14 mouse cellular contexts compared by ENCODE assay signal in genomic region chr11:3352990-3353585, GRCm38 (mm10). TPM values are rescaled to one million over a fixed set of nuclear protein-coding genes. Genes with fewer than 3 reads are reported as not detected.
DNase-seq lines count a peak whose midpoint lies in the region; ATAC-seq and TF ChIP-seq lines count a peak whose summit lies in the region.
"Had no signal": no experiment of that assay in that cellular context is flagged by ENCODE, and none has a peak within 500 bp of the region (broad histone marks: within the 10 kb centered on the region; RNA-seq: fewer than 3 reads in every experiment).

No protein-coding gene starts in this region.

- no peaks in the 10 kb centered on the region for H3K9me3 ChIP-seq in kidney, postnatal 0 days (replicated peaks; ENCODE audit: low read length)
- H3K9me3 ChIP-seq: forebrain, embryonic 15.5 days; limb, embryonic 10.5 days; neural tube, embryonic 13.5 days had no signal

- H3K27ac ChIP-seq in kidney, postnatal 0 days: no peak overlapping the region
- no peak overlapping the region for H3K27ac ChIP-seq in cortical plate, adult 2 months (ENCODE audit: insufficient read depth, low read length)
- H3K27ac ChIP-seq: forebrain, embryonic 15.5 days; limb, embryonic 10.5 days; neural tube, embryonic 13.5 days had no signal

- no peaks in the 10 kb centered on the region for H3K79me3 ChIP-seq in C2C12 (ENCODE audit: low read depth)

- TF ChIP-seq POLR2A in cortical plate, adult 2 months (IDR thresholded peaks at IDR 0.05; ENCODE audit: extremely low read depth, insufficient read depth, low read length): no peak

- no peaks in the 10 kb centered on the region for H3K27me3 ChIP-seq in kidney, postnatal 0 days (ENCODE audit: insufficient read depth, low read length)
- H3K27me3 ChIP-seq in C2C12 (ENCODE audit: control insufficient read depth, insufficient read depth, insufficient read length): no peaks in the 10 kb centered on the region
- H3K27me3 ChIP-seq: forebrain, embryonic 15.5 days; neural tube, embryonic 13.5 days had no signal

- peaks cover 46% of the 10 kb centered on the region for H3K36me3 ChIP-seq in kidney, postnatal 0 days (ENCODE audit: insufficient read depth, low read length)
- peaks cover 58% of the 10 kb centered on the region for H3K36me3 ChIP-seq in C2C12 (ENCODE audit: control insufficient read depth, insufficient read depth)

- H3K9ac ChIP-seq in kidney, postnatal 0 days (ENCODE audit: low read depth, low read length): no peak overlapping the region
- H3K9ac ChIP-seq: forebrain, embryonic 15.5 days; neural tube, embryonic 13.5 days had no signal

- no peaks in the 10 kb centered on the region for H3K79me2 ChIP-seq in C2C12 (ENCODE audit: control insufficient read depth, insufficient read depth)

- no peak overlapping the region for H3K4me3 ChIP-seq in kidney, postnatal 0 days (replicated peaks; ENCODE audit: low read depth, low read length)
- no peak overlapping the region for H3K4me3 ChIP-seq in C2C12 (ENCODE audit: insufficient read depth, poor library complexity, severe bottlenecking)
- no peak overlapping the region for H3K4me3 ChIP-seq in cortical plate, adult 2 months (ENCODE audit: insufficient read depth, low read length)
- H3K4me3 ChIP-seq: forebrain, embryonic 15.5 days; limb, embryonic 10.5 days; neural tube, embryonic 13.5 days had no signal

- intact Hi-C loops in left cerebral cortex, postnatal 25 days (cut with DNase I): no loop called here

- peak; percentile 41 for DNase-seq in kidney, postnatal 0 days (ENCODE audit: low spot score)
- no peak for DNase-seq in kidney, postnatal 14 days
- no peak for DNase-seq in left cerebral cortex, postnatal 25 days (ENCODE audit: low spot score in 2 of 2)
- DNase-seq: adrenal gland, adult 2 months; kidney, adult 18-20 months; lung, postnatal 36 days had no signal

- peaks cover 12% of the 10 kb centered on the region for H3K4me1 ChIP-seq in kidney, postnatal 0 days (replicated peaks; ENCODE audit: insufficient read depth, low read length)
- H3K4me1 ChIP-seq in cortical plate, adult 2 months (ENCODE audit: control insufficient read depth, insufficient read depth, low read length): no peaks in the 10 kb centered on the region
- H3K4me1 ChIP-seq: forebrain, embryonic 15.5 days had no signal

- no peak overlapping the region for H3K4me2 ChIP-seq in kidney, postnatal 0 days (ENCODE audit: low read length)
- H3K4me2 ChIP-seq: forebrain, embryonic 15.5 days; heart, embryonic 11.5 days; neural tube, embryonic 13.5 days had no signal

- ATAC-seq in kidney, postnatal 0 days (replicated peaks; ENCODE audit: low FRiP score, low read depth): no peak
- peak; percentile 50 for ATAC-seq in CD4-positive, CD25-positive, alpha-beta regulatory T cell, adult 4 months
- no peak for ATAC-seq in inflammation-experienced regulatory T-cells, adult 6 months
- ATAC-seq: forebrain, embryonic 15.5 days had no signal

- TF ChIP-seq CTCF in kidney, postnatal 0 days (IDR thresholded peaks at IDR 0.05; ENCODE audit: low read depth): peak; percentile 49
- peak; percentile 35 for TF ChIP-seq CTCF in C2C12 (IDR thresholded peaks at IDR 0.05; ENCODE audit: control insufficient read depth, insufficient read depth, insufficient read length)
- 0 out of 2 replicates have a peak, but pooled peaks have one; percentile 25 for TF ChIP-seq CTCF in cortical plate, adult 2 months (IDR thresholded peaks at IDR 0.05; ENCODE audit: extremely low read depth, insufficient read depth, low read length)

- H3ac ChIP-seq in C2C12 (ENCODE audit: control insufficient read depth, insufficient read length, low read depth): no peak overlapping the region

- 48% methylated on average over 18 of the region's 18 CpGs for WGBS in kidney, postnatal 0 days

TF ChIP-seq in C2C12, 6 proteins besides CTCF, POLR2A, EP300 and RAD21:
- TF ChIP-seq FOSL1 (IDR thresholded peaks at IDR 0.05; ENCODE audit: insufficient read depth, low read length, poor library complexity, severe bottlenecking) (no peak), MYOD1 (IDR thresholded peaks at IDR 0.05; ENCODE audit: control insufficient read depth, insufficient read length, low read depth) (no peak), USF1 (IDR thresholded peaks at IDR 0.05; ENCODE audit: low read depth) (no peak), MAX (IDR thresholded peaks at IDR 0.05) (no peak), MYOG (IDR thresholded peaks at IDR 0.05; ENCODE audit: control insufficient read depth, extremely low read depth, insufficient read length) (no peak), CEBPB (IDR thresholded peaks at IDR 0.05; ENCODE audit: low read depth) (no peak)
TF ChIP-seq in C2C12: peak in this region for 0.

RNA-seq across cellular contexts. Expression of gene Pik3ip1, which starts 22.9 kb away (rescaled TPM):
- 14.8 and 15.0 TPM in 2 replicates for polyA plus RNA-seq in kidney, postnatal 0 days (2015; fragmentation: Nextera tagmentation; extraction: Ambion mirVana)
- polyA plus RNA-seq in C2C12 (2012; fragmentation: generic; extraction: Trizol): 0.71 TPM
- polyA plus RNA-seq in CD4-positive, CD25-positive, alpha-beta regulatory T cell, adult 4 months (2017; shearing (Covaris generic)): 10 to 100 TPM; 54.8 to 78.5 TPM
- polyA plus RNA-seq in cortical plate, adult 2 months (2012; rRNA removed): 41.3 and 42.6 TPM in 2 replicates
- 10 to 100 TPM; 11.5 to 59.1 (median 35.3) TPM for polyA plus RNA-seq in inflammation-experienced regulatory T-cells, adult 6 months (2017; shearing (Covaris generic))
- 10 to 100 TPM; 26.3 to 29.1 TPM for total RNA-seq in left cerebral cortex, postnatal 25 days (2021)

RNA-seq across cellular contexts. Expression of gene Limk2, which starts 55.9 kb away (rescaled TPM):
- polyA plus RNA-seq in kidney, postnatal 0 days (2015; fragmentation: Nextera tagmentation; extraction: Ambion mirVana): 28.8 and 31.8 TPM in 2 replicates
- 21.6 TPM for polyA plus RNA-seq in C2C12 (2012; fragmentation: generic; extraction: Trizol)
- 10 to 100 TPM; 70.9 to 98.5 TPM for polyA plus RNA-seq in CD4-positive, CD25-positive, alpha-beta regulatory T cell, adult 4 months (2017; shearing (Covaris generic))
- 140 and 153 TPM in 2 replicates for polyA plus RNA-seq in cortical plate, adult 2 months (2012; rRNA removed)
- 10 to 100 TPM; 84.8 to 90.3 (median 87.8) TPM for polyA plus RNA-seq in inflammation-experienced regulatory T-cells, adult 6 months (2017; shearing (Covaris generic))
- 100 to 1,000 TPM in 1 of 2 experiments, 10 to 100 TPM in 1; 85.6 to 101 TPM for total RNA-seq in left cerebral cortex, postnatal 25 days (2021)
